Mouse (Mus musculus) forebrain, embryonic 14.5 days (tissue): ENCODE data around the gene Cd6. TPM values are rescaled to one million over a fixed set of nuclear protein-coding genes. Genes with fewer than 3 reads are reported as not detected.

Source experiments
- ATAC-seq: fragments of 200-750 bp; cut with Nextera tagmentation; 2 replicates; pipeline ENCODE4 v1.8.0; 2017; ENCODE audit warnings: mild to moderate bottlenecking, moderate library complexity
- DNase-seq: peaks from one replicate; pipeline ENCODE4 v3.0.0-alpha.2; 2015; ENCODE audit warnings: low spot score
- H3K27ac ChIP-seq: fragments of 300-500 bp; sonication (generic); 2 replicates; pipeline ENCODE4 v1.5.1; 2014; ENCODE audit warnings: low read depth, mild to moderate bottlenecking, control low read depth, low read length, moderate library complexity
- H3K27me3 ChIP-seq: fragments of 300-500 bp; sonication (generic); replicated peaks from 2 replicates; pipeline ENCODE4 v1.6.1; 2014; ENCODE audit warnings: low read length, control low read depth, mixed read lengths; ENCODE audit not compliant: control insufficient read depth, insufficient read depth
- H3K36me3 ChIP-seq: fragments of 300-500 bp; sonication (generic); 2 replicates; pipeline ENCODE4 v1.6.1; 2014; ENCODE audit warnings: low read length, control low read depth; ENCODE audit not compliant: control insufficient read depth, insufficient read depth
- H3K4me1 ChIP-seq: fragments of 300-500 bp; sonication (generic); 2 replicates; pipeline ENCODE4 v1.6.1; 2014; ENCODE audit warnings: antibody characterized with exemption, low read length, control low read depth; ENCODE audit not compliant: control insufficient read depth, insufficient read depth
- H3K4me2 ChIP-seq: fragments of 300-500 bp; sonication (generic); 2 replicates; pipeline ENCODE4 v1.6.1; 2014; ENCODE audit warnings: mild to moderate bottlenecking, control low read depth, low read length
- H3K4me3 ChIP-seq: fragments of 300-500 bp; sonication (generic); 2 replicates; pipeline ENCODE4 v1.5.1; 2014; ENCODE audit warnings: low read depth, low read length, control low read depth
- H3K9ac ChIP-seq: fragments of 300-500 bp; sonication (generic); 2 replicates; pipeline ENCODE4 v1.6.1; 2014; ENCODE audit warnings: mild to moderate bottlenecking, low read length, control low read depth, moderate library complexity
- H3K9me3 ChIP-seq: fragments of 300-500 bp; sonication (generic); replicated peaks from 2 replicates; pipeline ENCODE4 v1.6.1; 2016; ENCODE audit warnings: low read length, control low read depth, mixed read lengths; ENCODE audit not compliant: control insufficient read depth
- WGBS: fragments of 180-500 bp; shearing (Covaris S2); extraction: QIAGEN DNeasy Blood & Tissue Kit; methylation state at CpG from one replicate; pipeline ENCODE4 v1.1.7; 2014; 5-methylcytosine and 5-hydroxymethylcytosine counted together
- polyA plus RNA-seq: library from polyadenylated mRNA; unstranded; fragments of >200 nt; fragmentation: Nextera tagmentation; extraction: Ambion mirVana; gene quantifications from 2 replicates; pipeline ENCODE4 v1.2.1, GENCODE M21; 2014

Cd6 gene
- polyA plus RNA-seq, 1 experiment from 2014 or later = not detected

DNA sequence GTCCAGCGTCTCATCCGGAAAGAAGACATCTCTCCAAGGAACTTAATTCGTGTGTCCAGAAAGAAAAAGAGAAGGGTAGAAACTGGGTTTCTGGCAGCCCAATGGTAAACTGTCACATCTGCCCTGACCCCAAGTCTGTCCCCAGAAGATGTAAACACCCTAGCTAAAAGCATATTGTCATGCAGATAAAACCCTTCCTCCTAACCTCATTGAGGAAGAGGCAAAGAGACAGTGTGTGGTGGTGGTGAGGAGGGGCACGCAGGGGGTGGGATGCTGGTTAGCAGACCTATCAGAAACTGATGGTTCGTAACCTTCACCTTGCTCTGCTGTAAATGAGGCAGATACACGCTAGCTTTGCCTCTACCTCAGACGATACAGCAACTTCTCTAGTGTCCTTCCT lies 8.5 kb downstream of the Cd6 start:
- no peaks in the 10 kb centered on the region for H3K9me3 ChIP-seq
- no peak overlapping the region for H3K27ac ChIP-seq
- no peaks in the 10 kb centered on the region for H3K27me3 ChIP-seq
- H3K4me3 ChIP-seq = no peak overlapping the region
- H3K36me3 ChIP-seq = no peaks in the 10 kb centered on the region
- no peak overlapping the region for H3K4me2 ChIP-seq
- DNase-seq = no peak
- WGBS = 69% methylated on average over 7 of the region's 7 CpGs
- H3K9ac ChIP-seq = no peak overlapping the region
- no peak for ATAC-seq
- no peaks in the 10 kb centered on the region for H3K4me1 ChIP-seq

DNA sequence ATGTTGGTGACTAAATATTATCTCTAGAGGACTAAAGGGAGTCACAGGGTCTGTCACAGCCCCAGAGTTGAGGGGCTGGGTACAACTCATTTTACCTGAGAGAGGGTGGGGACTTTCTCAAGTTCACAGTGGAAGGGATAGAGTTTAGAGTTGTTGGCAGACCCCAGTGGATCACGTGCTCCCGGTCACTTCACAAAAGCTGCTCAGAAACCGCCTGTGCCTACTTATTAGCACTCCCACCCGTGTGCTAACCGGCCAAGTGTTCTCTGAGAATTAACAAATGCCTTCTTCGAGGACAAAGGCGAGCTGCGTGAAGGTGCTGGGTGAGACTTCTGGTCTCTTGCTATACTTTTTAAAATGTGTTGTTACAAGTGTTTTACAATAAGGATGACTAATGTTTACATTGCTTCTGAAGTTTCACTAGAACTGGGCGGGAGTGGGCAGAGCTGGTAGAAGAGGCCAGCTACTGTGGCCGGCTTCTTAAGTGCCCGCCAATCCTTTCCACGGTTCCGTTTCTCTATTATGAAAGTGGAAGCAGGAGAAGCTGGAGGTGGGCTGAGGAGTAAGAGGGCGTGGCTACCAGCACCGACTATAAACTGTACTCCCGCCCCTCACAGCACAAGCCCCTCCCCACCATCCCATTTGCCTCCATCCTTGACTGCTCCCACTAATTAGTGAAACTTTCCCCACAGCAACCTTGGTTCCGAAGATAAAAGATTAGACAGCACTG lies 11.5 kb downstream of the Cd6 start:
- no peaks in the 10 kb centered on the region for H3K36me3 ChIP-seq
- H3K4me1 ChIP-seq = no peaks in the 10 kb centered on the region
- DNase-seq = peak; percentile 39
- peak overlapping the region; percentile 4; the same call in 1 of the 2 replicates for H3K4me2 ChIP-seq
- no peaks in the 10 kb centered on the region for H3K27me3 ChIP-seq
- no peak overlapping the region for H3K27ac ChIP-seq
- no peaks in the 10 kb centered on the region for H3K9me3 ChIP-seq
- no peak overlapping the region for H3K4me3 ChIP-seq
- H3K9ac ChIP-seq = no peak overlapping the region
- WGBS = 23% methylated on average over 17 of the region's 17 CpGs
- ATAC-seq = peak; percentile 62

GRCm38 (mm10) chr19:10816462-10816861 lies 13.4 kb downstream of the Cd6 start:
- Histone ChIP-seq H3K9me3 (no peaks in the 10 kb centered on the region), H3K9ac (no peak overlapping the region), H3K27me3 (no peaks in the 10 kb centered on the region), H3K4me1 (no peaks in the 10 kb centered on the region), H3K4me2 (no peak overlapping the region), H3K27ac (no peak overlapping the region), H3K36me3 (no peaks in the 10 kb centered on the region), H3K4me3 (no peak overlapping the region)
- WGBS = 63% methylated on average over 2 of the region's 2 CpGs
- ATAC-seq (no peak), DNase-seq (no peak)

DNA sequence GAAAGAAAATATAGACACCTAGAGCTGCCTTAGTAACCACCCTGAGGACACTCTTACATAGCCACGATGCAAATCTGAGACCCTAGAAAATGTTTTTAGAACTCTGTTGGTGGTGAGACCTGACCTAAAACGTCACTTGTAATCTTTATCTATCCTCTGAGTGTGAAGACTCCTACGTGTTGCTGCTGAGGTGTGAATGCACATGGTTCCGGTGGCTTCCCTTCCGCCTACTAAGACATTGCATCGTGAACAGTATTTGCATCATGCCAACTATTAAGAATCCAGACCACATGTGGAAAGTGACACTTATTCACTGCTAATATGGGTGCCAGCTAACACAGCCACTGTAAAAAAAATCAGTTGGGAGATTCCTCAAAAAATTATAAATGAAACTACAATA lies 14.0 kb downstream of the Cd6 start:
- H3K4me1 ChIP-seq = no peaks in the 10 kb centered on the region
- H3K9me3 ChIP-seq = no peaks in the 10 kb centered on the region
- DNase-seq = no peak
- ATAC-seq = no peak
- 85% methylated on average over 6 of the region's 6 CpGs for WGBS
- H3K27me3 ChIP-seq = no peaks in the 10 kb centered on the region
- no peak overlapping the region for H3K4me3 ChIP-seq
- no peak overlapping the region for H3K9ac ChIP-seq
- no peak overlapping the region for H3K4me2 ChIP-seq
- no peaks in the 10 kb centered on the region for H3K36me3 ChIP-seq
- H3K27ac ChIP-seq = no peak overlapping the region

DNA sequence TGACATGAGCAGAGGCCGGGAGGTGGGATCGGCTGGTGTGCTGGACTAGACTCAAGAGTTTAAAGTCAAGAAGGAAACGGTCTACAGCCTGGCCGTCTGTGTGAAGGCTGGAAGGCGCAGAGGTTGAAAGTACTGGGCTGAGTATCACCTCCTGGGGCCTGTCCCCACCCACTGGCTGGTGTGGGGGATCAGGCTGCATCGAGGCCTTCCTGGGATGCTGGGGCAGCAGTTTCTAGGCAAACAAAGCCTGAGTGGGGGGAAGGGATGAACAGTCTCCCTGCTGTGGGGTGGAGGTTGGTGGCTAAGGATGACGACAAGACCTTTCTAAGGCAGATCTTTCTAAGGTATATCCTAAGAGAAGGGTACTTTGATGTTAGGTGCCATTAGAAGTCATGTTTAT lies 16.0 kb downstream of the Cd6 start:
- H3K9me3 ChIP-seq = no peaks in the 10 kb centered on the region
- WGBS = 64% methylated on average over 7 of the region's 7 CpGs
- no peaks in the 10 kb centered on the region for H3K27me3 ChIP-seq
- peaks cover 4% of the 10 kb centered on the region; the same call in 1 of the 2 replicates for H3K4me1 ChIP-seq
- H3K4me3 ChIP-seq = no peak overlapping the region
- no peak for DNase-seq
- H3K27ac ChIP-seq = no peak overlapping the region
- ATAC-seq = no peak
- no peak overlapping the region for H3K4me2 ChIP-seq
- H3K9ac ChIP-seq = no peak overlapping the region
- H3K36me3 ChIP-seq = no peaks in the 10 kb centered on the region

DNA sequence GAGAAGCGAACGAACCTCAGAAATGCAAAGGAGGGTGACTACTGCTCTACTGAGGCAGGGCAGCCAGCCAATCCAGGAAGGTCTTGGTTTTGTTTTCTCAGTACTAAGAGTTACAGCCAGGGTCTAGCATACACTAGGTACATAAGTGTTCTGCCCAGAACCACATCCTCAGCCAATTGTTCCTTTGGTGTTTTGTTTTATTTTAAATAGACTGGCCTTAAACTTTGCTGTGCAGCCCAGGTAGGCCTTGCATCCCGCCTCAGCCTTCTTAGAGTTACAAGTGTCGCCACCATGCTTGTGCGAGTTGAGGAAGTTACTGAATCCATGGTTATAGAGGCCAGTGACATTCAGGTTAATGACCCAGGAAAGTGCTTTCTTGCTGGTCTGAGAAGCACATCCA lies 16.8 kb downstream of the Cd6 start:
- no peak overlapping the region for H3K9ac ChIP-seq
- no peaks in the 10 kb centered on the region for H3K9me3 ChIP-seq
- no peaks in the 10 kb centered on the region for H3K36me3 ChIP-seq
- DNase-seq = no peak
- no peak overlapping the region for H3K4me2 ChIP-seq
- 93% methylated on average over 5 of the region's 5 CpGs for WGBS
- ATAC-seq = no peak
- H3K4me3 ChIP-seq = no peak overlapping the region
- H3K4me1 ChIP-seq = peaks cover 4% of the 10 kb centered on the region; the same call in 1 of the 2 replicates
- no peak overlapping the region for H3K27ac ChIP-seq
- no peaks in the 10 kb centered on the region for H3K27me3 ChIP-seq

GRCm38 (mm10) chr19:10811471-10811870 lies 18.4 kb downstream of the Cd6 start:
- H3K4me1 ChIP-seq = peaks cover 4% of the 10 kb centered on the region; the same call in 1 of the 2 replicates
- ATAC-seq (no peak), DNase-seq (no peak)
- no peaks in the 10 kb centered on the region for H3K36me3 ChIP-seq
- WGBS = 90% methylated on average over 6 of the region's 6 CpGs
- no peaks in the 10 kb centered on the region for H3K27me3 ChIP-seq
- no peak overlapping the region for H3K4me2 ChIP-seq
- H3K27ac ChIP-seq = no peak overlapping the region
- H3K4me3 ChIP-seq = no peak overlapping the region
- no peaks in the 10 kb centered on the region for H3K9me3 ChIP-seq
- H3K9ac ChIP-seq = no peak overlapping the region

- no peaks in the 10 kb centered on the region for H3K27me3 ChIP-seq
- no peak overlapping the region for H3K4me2 ChIP-seq
- no peaks in the 10 kb centered on the region for H3K9me3 ChIP-seq
- DNase-seq = peak; percentile 15
- peaks cover 4% of the 10 kb centered on the region; the same call in 1 of the 2 replicates for H3K4me1 ChIP-seq
- 57% methylated on average over 4 of the region's 4 CpGs for WGBS
- H3K9ac ChIP-seq = no peak overlapping the region
- peak overlapping the region; percentile 59 for H3K27ac ChIP-seq
- no peak overlapping the region for H3K4me3 ChIP-seq
- no peak for ATAC-seq
- H3K36me3 ChIP-seq = no peaks in the 10 kb centered on the region
Measured at GRCm38 (mm10) chr19:10810176-10810492, 19.7 kb downstream of the Cd6 start.

DNA sequence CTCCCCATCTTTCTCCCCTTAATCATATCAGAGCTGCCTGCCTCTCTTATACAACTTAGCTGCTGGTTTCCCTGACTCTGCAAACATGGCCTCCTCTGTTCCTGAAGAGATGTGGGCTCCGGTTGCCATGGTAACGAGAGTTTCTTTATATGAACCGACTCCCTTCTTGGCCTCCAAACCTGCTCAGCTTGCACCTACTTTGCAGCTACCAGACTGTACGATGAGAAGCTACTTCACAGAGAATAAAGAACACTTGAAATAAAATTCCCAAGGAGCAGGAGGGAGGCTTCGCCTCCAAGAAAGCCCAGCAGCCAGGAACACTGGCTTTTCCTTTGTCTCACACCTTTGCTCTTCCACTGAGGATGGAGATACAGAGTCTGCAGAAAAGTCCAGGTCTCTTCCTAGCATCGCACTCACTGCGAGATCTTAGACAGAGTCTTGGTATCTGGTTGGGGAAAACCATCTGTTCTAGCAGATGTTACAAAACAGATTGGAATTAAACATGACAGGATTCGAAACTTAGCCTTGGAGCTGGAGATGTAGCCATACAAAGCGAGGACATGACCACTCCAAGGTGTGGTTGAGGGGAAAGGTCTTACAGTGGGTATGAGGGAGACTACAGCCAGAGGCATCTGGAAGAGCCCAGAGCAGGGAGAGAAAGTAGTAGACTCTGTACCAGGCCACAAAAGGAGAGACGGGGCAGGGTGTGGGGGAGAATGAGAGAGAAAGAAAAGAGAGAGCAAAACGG lies 20.3 kb downstream of the Cd6 start:
- Histone ChIP-seq H3K27me3 (no peaks in the 10 kb centered on the region), H3K4me1 (peaks cover 4% of the 10 kb centered on the region; the same call in 1 of the 2 replicates), H3K9me3 (no peaks in the 10 kb centered on the region), H3K4me3 (no peak overlapping the region), H3K36me3 (no peaks in the 10 kb centered on the region), H3K4me2 (no peak overlapping the region), H3K27ac (peak overlapping the region; percentile 59), H3K9ac (no peak overlapping the region)
- 66% methylated on average over 11 of the region's 11 CpGs for WGBS
- peak; percentile 83 for ATAC-seq
- DNase-seq = peak; percentile 90
